Mouse (Mus musculus) spleen, postnatal 36 days (tissue): ENCODE results near the gene Slc22a1.

Experiments used
- DNase-seq, 2 experiments: peaks; one replicate each; pipeline ENCODE4 v3.0.0; 2022; ENCODE audit warnings: low spot score in 2 of 2, mixed read lengths in 1 of 2

Slc22a1 gene

DNA sequence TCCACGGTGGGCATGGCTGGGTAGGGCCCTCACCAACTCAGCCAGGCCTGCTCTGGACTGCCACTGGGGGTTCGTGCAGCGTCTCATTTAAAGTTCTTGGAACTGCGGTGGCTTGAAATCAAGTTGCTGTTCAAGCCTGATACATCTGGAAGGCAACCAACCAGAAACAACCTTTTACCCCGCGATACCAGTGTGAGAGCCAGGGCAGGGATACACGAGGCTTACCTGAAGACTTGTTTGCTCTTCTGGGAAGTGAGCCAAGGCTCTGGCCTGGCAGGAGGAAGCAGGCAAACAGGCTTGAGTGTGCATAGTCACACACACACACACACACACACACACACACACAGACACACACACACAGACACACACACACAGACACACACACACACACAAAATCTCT, at the start of gene Slc22a1:
Gene Slc22a1, minus strand, starts transcription at position 184 of the 400 bp plus-strand sequence.
- DNase-seq = no peak

DNA sequence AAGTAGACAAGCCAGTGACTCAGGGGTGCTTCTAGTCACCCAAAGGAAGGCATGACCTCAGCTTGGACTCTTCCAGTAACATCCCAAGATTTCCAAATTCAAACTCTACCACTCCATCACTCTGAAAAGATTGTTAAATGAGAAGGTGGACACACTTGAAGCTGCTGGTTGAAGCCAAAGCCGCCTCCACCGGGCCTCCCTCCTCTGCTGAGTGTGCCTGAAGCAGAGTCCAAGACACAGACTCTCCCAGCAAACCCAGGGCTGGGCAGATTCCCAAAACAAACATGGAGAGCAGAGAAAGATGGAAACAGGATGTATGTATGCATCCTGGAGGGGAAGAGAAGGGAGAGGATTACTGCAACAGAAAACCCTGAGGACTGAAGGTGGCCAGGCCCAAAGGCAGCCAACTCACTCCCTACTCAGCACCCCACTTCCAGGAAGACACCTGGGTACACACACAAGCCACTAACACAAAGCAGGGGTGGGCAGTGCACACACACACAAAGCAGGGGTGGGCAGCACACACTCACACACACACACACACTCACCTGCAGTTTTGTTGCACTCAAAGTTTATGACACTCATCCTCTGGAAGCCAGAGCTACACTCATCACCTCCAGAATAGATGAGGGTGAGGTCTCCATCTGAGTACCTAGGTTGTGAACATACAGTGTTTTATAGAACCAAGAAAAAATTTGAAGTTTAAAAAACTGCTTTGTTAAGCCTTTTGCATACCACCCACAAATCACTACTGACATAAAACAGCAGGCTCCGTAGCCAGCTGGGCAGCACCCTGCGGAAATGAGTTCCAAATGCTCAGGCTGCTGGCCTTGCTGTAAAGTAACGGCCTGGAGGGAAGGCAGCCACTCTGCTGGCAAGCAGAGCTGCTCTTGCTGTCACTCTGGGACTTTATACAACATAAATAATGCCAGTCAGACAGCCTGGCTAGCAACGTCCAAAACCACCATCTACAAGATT, 49.4 kb upstream of the Slc22a1 start:
- DNase-seq = no peak

DNA sequence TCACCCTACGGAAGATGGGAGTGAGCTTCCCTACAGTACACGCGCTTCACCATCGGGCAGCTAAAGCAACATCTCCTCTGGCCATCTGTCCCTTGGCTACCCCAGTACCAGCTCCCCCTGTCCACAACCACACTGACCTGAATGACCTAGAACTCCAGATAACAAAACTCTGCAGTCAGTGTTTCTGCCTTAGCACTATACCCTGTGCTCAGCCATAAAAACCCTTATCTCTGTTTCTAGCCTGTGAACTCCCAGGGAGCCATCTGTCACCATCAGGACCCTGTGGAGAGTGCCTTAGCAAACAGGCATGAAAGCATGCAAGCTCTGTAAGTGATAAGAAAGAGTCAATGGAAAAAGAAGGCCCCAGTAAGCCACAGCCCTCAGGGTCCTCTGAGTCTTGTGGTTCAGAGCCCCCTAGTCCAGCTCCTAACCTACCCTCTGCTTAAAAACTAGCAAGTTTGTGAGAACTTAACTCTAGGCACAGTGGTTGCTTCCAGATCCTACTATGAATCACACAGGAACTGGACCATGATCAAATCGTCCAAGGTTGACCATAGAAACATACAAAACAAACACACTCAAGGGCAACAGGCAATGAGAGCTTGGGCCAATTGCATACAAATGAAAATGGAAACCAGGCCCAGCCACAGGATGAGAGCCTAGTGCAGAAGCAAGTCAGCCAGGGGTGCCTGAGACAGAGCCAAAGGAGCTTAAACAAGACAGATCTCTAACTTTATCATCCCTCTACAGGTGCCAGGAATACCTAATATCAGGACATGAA, 48.5 kb upstream of the Slc22a1 start:
- no peak for DNase-seq

DNA sequence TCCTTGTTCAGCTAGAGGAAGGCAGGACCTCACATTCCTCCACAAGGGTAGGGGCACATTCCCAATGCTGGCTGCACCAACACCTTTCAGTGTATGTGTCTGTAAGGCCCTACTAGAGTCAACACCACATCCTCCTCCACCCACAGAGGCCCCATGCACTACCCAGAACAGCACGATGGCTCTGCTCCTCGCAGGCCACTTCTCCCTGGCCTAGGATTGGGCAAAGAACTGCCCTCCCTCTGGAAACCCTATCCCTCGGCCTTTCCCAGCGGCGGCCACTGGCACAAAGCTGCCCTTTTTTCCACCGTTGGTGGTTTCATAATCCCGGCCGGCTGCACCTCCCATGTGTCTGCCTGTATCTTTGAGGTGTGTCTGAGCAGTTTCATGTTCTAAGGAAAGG, 47.0 kb upstream of the Slc22a1 start:
- DNase-seq = no peak

DNA sequence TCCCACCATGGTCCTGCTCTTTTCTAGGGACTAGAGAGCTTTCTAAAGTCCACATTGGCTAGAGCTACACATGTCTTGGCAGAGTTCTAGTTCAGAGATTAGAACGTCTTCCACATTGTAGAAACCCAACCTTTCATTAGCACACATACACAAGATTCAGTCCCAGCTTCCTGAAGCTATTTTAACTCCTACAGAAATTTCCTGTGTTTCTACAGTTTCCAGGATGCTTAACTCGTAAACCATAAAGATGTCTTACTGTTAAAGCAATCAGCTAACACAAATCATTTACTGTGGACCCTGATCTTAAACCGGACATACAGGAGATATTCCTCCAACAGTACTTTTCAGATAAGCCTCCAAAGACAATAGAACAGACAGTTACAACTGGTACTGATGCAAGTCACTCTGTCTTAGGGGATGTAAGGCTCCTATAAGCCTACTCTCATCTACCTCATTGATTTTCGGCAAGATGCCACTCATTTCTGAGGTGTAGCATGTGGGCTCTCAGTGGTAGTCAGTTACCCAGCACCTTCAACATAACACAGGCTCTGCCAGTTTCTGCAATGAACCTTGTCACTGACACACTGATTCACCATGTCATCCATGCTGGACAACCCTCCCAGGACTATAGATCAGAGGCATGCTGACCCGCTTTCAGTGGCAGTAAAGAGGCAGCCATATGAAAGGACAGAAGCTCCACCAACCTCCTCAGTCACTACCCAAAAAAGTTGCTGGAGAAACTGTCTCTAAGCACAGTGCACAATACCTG, 45.7 kb upstream of the Slc22a1 start:
- DNase-seq = no peak

DNA sequence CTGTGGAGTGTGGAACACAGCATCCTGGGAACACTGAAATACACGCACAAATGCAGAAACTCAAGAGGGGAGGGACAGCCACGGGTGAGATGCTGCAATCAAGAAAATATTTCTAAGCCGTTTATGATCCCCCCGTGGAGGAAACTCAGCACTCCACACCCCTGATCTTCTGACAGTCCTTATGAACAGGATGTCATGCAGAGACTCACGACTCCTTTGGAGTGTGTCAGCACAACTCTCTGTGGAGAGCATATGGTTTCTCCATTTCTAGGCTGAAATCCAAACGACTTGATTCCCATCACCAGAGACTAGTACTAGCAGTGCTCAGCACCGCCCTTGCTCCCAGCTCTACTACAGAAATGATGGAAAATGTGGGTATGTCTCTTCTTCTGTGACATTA, 42.6 kb upstream of the Slc22a1 start:
- DNase-seq = no peak

DNA sequence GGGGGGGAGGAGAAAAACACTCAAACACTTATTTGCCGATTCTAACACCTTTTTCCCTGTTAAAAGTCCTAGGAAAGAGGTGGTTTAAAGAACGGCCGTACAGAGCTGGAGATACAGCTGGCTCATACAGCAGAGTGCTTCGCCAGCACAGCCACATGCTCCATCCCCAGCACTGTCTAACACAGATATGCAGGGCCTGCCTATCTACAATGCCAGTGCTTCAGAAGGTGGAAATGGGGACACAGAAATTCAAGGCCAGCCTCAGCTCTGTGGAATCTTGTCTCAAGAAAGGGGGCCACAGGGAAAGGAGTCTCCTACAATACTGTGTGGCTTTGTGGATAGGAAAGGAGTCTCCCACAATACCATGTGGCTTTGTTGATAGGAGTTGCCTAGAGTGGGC, 41.8 kb upstream of the Slc22a1 start:
- no peak for DNase-seq

DNA sequence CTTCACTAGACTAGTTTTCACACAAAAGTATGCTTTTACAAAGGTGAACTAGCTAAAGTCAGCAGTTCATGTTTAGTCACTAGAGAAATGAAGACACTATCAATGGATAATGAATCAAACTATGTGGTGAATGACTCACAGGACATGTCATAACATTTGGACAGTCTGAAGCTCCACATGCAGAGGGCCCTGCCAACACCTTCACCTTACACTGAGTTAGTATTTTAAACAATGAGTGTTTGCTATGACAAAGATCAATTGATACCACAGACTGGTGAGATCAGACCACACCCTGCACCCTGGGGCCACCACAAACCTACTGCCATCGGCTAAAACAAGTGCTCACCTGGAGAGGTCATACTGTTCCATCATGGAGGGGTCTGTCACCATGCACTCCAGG, 39.4 kb upstream of the Slc22a1 start:
- no peak for DNase-seq

DNA sequence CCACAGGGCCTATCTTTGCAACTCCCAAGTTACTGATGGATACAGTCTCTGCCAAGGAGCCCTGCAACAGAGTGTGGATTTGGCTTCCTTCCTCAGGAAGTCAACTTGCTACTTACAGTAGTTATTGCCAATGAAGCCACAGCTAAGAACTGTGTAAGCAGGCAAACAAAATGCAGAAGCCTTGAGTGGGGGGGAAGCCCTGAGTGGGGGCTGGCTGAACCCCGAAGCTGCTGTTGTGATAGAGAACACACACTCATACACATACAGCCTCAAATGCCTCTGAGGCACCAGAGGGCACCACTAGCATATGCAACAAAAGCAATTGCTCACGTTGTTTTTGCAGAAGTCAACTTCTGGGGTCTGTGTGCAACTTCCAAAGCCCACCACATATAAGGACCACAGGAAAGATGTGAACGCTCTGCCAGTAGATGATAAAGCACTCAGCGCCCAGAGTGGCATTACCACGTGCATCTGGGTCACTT, 38.5 kb upstream of the Slc22a1 start:
- DNase-seq = no peak

DNA sequence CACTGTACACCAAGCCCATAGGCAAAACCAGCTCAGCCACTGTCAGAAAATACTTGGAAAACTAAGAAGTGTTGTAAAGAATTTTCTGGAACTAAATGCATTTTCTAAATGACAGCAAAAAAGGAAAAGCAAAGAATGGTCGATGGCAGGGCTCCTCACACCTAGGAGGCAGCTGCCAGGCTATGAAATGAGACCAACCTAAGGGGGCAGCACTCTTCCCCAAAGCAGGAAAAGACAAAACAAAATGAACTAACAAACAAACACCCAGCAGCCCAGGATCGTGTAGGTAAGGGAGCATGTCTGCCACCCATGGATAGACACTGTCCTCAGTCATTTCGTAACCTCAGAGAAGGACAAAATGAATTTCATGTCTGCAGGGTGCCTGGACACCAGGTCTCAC, 37.4 kb upstream of the Slc22a1 start:
- DNase-seq = no peak

DNA sequence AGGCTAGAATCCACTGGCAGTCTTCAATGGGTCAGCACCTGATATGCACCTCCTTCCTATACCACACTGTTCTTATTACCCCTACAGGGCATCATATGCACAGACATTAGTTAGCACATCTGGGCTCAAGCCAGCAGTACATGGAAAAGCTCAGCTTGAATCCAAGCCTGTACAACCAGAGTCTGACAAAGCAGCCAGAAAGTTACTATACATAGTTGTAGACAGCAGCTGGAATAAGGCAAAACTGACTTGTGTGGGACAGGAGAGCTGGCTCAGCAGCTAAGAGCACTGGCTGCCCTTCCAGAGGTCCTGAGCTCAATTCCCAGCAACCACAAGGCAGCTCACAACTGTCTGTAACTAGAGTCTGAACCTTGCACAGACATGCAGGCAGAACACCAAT, 36.6 kb upstream of the Slc22a1 start:
- no peak for DNase-seq

DNA sequence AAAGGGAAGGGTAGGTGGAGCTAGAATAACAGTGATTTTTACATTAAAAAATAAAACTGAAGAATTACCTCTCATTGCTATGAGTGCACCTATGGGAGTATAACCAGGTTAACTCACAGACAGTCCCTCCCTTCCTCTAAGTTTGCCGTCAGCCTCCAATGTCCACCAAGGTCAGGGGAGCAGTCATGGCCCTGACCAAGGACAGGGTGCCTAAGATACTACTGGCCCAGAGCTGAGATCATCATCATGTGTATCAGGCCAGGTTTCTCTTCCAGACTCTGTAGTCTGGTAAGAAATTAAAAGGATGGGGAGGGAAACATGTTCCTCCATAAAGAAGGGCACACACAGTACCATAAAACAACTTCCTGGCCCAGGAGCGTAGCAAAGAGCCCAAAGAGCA, 35.3 kb upstream of the Slc22a1 start:
- DNase-seq = no peak

DNA sequence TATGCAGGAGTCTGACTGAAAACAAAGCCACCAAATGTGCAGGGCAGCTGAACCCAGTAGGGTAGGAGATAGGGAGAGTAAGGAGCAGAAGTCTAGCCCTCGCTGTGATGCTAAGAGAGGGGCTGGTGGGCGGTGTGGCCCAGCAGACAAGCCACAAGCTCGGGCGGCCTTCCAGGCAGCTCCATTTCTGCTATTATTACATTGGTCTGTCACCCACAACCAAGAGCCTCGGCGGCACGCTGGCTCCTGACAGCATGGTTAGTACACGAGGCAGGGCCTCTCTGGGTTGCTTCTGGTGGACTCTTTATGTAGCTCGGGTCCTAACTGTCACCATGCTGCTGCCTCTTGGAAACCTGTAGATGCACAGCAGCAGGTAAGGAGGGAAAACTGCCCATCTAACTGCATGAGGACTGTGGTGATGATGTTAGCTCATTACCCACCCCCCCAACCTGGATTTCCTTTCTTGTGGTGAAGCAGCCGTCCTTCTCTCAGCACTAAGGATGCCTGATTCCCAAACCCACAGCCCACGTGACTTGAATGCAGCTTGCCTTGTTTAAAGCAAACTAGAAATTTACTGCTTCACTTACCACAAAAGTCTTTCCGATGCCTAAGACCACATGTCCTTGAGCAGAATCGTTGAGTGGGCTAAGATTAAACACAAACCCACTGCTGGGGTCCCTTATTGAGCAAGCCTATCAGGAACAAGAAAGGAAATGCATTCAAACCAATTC, 34.6 kb upstream of the Slc22a1 start:
- no peak for DNase-seq

DNA sequence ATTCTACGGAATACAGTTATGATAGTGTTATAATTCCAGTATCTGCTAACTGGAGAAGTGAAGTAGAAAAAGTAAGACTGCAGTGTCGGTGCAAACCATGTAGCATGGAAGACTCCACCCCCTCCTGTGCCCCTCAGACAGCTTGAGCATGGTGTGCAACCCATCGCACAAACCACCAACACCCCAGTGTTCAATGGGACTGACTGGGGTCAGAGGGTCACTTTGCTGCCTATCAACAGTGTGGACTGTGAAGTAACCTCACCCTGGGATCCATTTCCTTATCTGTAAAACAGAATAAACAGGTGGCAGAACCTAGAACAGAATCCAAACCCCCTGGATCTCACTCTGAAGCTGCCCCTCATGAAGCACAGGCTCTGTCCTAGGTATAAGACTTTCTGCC, 32.8 kb upstream of the Slc22a1 start:
- DNase-seq = no peak

DNA sequence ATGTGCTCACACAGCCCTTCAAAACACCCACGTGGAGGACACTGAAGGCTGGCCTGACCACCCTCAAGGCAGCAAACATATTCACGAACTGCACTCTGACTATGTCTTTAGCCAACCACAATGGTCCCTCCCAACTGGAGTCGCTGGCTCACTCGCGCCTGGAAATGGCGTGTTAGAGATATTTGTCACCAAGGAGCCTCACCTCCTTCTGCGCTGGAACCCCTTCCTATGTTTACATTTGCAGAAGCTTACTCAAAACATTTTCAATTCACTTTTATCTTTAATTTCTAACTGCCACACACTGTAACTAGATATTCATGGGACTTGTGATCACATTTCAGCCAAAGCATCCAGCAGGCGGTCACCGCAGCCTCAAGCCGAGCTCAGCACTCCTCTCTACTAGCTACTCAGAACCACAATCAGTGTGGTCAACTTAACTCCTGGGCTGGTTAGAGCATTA, 31.0 kb upstream of the Slc22a1 start:
- no peak for DNase-seq

DNA sequence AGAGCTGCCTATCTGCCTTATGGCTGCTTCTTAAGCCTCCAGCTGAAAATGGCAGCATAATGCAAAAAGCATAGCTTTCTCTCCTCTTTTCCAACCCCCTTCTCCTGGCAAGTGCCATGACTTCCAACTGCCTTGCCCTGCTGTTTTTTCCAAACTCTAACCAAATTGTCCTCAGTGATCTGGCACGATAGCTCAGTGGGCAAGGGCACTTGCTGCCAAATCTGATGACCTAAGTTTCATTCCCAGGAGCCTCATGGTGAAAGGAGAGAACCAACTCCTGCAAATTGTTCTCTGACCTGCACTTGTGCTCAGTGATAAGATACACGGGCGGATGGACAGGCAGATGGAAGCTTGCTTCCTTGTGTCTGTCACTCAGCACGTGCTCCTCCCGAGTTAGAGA, 27.3 kb upstream of the Slc22a1 start:
- DNase-seq = no peak

DNA sequence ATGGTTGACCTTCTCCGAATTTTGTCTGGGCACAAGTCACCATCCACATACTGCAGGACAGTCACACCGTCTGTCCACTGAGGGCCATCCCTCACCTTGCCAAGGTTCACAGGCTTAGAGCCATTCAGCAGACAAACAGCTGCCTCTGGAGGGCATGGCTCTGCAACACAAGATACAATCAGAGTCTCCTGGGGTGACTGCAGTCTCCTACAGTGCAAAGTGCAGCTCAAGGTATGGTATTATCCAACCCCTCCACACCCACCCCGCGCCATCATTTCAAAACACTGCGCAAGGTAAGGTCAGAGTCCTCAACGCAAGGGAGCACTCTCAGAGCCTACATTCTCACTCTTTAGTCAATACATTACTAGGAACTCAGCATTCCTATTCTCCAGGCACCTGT, 24.7 kb upstream of the Slc22a1 start:
- DNase-seq = no peak

DNA sequence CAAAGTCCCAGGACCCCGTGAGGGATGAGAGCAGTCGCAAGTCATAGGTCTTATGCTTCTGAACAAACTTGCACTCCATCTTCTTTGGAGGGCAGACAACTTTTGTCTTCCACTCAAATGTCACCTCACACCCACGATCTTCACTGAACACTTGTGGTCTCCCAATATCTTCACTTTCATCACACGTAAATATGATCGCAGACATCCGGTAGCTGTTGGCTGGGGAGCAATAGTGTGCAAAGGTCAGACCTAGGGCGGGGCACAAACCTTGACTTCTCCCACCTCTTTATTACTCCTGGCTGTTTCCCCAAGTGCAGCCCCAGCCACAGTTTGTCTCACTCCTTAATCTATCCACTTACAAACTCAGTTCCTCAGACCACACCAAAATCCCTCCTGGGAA, 16.3 kb upstream of the Slc22a1 start:
- DNase-seq = peak in 1 of 2 experiments; percentile 15

DNA sequence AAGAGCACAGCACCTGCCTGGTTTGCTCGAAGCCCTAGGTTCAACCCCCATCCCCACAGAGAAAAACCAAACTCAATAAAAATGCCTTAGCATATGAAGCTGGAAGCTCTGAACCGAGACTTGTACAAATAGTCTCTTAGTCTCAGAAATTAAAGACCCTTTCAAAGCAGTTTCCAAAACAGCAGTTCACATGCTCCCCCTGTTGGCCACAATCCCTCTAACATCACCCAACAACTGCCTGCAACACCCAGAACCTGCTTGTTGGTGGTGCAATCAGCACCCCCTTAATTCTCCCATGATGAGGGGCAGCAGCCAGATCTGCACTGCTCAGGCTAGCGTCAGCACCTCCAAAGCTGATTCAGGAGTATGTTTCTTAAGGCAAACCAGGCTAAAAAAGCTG, 13.9 kb upstream of the Slc22a1 start:
- DNase-seq = no peak

DNA sequence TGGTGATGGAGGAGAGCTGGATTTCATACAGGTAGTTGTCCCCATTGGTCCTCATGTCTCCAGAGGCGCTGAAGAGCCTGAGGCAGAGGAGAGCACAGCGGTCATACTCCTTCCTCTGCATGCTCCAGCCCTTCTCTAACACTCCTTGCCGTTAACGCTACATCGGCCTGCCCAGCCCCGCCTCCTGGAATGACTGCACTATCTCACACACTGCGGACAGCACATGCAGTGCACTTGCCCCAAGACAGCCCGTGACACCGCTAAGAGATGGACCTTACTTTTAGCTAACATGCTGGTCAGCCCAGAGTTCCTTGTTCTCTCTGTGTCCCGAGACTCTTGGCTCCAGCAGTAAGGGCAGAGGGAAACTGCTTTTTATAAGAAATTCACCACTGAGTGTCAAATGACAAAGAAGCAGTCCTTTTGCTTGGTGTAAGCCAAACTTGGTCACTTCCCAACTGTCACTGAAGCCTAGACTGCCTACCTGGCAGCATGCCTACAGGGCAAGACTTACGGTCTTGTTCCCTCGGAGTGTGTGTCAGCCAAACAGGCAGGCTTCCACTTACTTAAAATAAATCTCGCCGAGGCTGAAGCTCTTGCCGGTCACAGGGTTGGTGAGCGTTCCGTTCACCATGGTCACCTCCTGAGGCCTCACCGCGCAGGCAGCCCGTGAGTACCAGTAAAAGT, 12.9 kb upstream of the Slc22a1 start:
- DNase-seq = no peak
